Mouse (Mus musculus): ENCODE measurements at regions not wholly inside any gene's neighbourhood (a gene's known extent, or its start where the extent isn't known, plus 50 kb on each side); places are given as distances from the start of the nearest gene placed in this dataset.

DNA sequence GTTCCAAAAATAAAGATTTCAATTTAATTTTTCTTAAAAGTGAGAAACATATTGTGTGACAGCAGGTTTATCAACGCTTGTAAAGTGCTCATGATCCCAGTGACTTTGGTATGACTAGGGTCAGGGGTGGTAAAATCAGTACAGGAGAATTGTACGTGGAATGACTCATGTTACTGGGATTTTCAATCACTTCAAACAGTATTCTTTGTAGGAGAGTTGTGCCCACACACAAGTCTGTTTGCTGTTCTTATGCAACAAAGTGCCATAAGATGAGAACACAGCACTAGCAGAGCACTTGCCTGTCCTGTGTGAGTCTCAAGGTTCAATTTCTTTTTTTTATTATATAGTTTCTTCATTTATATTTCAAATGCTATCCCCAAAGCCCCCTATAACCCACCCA is 166.5 kb downstream of the Smarca1 start:
- DNase-seq: peak; percentile 3

DNA sequence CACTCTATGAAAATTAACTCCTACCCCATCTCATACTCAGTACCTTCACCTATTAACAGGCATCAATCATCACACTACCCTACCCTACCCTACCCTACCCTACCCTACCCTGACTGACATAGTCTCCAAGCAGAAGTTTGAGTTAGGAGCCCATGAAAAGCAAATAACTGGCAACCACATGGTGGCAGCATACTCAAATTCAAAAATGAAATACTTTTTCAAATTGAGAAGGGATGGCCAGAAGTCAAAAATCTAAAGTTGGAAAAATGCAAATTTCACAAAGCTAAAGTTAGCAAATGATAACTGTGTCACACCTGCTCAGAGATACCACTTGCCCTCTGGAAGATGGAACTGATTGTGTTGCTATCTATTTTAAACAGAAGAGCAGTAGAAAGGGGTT is 189.7 kb downstream of the Smarca1 start:
- DNase-seq: no peak

DNA sequence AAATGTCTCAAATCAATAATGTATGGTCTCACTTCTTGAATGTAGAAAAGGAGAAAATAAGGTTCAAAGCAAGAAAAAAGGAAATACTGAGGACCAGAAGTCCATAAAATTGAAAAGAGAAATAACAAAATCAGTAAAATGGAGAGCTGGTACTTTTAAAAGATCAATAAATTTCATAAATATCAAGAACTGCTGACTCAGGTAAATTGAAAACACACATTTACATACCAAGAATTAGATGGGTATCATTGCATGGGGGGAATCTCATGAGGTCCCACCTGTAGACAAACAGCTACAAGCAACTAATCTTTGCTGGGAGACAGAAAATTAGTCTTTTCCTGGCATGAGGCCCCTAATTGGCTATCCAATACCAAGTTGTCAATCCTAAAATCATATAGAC is 224.0 kb downstream of the Smarca1 start:
- no peak for DNase-seq

DNA sequence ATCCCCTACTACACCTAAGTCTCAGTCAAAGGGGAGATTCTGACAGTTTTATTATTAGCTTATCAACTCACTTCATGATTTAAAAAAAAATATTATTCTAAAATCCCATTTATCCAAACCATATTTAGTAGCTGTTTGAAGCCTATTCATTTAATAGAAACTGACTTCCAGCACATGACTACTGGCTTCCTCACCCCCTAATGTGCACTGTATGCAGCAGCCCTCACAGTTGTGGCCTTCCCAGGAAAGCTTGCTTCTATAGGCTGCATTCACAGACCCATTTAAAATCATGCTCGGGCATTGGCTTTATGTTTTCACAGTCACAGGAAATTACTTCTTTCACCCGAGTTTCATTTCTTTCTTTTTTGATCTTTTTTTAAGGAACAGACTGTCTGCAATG is 246.3 kb downstream of the Smarca1 start:
- DNase-seq: no peak

DNA sequence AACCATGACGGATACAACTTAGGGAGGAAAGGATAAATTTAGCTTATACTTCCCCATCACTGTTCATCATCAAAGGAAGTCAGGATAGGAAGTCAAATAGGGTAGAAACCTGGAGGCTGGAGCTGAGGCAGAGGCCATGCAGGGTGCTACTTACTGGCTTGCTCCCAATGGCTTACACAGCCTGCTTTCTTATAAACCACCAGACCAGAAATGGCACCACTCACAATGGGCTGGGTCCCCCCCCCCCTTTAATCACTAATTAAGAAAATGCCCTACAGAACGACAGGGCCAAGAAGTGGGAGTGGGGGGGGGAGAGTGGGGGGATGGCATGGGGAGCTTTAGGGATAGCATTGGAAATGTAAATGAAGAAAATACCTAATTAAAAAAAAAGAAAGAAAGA is 251.6 kb downstream of the Smarca1 start:
- DNase-seq: no peak

DNA sequence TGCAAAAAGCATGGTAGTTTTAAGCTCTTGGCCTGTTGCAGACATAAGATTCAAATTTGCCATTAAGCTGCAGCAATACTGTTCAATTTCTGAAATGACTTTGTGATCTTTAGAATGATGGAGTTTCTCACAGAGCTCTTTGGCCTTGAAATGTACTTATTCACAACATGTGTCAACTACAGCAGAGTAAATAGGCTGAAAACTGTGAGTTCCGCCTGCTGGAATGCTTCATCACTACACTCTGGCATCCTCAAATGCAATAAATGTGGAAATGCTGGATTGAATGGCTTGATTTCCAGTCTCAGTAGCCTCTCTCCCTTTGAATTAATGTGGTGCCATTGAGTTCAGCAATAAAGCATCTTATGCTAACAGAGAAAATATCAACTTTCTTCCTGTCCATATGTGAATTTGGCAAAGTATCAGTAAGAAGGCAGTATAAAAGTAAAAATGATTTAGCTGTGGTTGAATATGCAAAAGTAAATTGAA is 253.9 kb downstream of the Smarca1 start:
- no peak for DNase-seq

DNA sequence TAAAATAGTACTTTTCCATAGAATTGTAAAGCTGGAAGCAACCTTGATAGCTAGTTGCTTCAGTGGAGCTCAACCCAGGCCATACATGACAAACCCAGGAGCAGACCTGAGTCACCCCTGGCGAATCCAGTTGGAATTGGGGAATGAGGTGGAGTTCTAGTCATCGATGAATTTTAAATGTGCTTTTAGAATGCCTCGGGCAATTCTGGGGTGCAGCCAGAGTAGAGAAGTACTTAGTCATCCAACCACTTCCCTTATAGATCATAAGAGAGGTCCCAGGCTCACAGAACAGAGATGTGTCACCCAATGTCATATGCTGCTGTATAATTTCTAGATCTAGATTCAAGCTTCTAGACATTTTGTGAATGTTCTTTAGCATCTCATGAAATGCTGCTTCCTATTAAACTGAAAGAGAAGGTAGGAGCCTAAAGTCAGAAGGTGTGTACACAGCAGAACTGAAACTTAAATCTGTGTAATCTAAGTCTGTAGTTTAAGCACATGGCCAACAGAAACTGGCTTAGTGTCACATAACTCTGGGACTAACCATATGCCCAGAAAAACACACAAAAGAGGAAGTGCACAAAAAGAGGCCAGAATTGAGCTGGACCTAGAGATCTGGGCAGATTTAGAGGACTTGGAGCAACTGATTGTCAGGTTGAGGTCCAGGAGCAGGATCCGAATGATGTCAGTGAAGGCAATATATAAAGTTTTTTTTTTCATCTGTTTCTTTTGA is 269.7 kb downstream of the Smarca1 start:
- no peak for DNase-seq

DNA sequence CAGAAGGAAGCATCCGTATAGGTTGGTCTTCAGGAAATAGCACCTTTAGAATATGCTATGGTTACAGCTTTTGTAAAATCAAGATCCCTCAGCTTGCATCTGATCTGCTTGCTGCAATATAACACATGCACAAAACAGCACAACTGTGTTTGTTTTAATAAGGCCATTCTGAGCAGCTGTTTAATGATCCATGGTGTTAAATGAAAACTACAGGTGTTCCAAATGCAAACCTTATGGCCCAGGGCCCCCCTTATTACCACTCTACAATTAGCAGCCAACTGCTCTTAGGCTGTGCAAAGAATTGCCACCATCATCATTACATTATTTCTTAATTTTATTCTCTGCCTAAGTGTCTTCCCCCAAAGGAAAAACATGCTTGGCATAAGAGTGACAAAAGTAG is 280.4 kb downstream of the Smarca1 start:
- no peak for DNase-seq
